ENCODE assay signal across 24 mouse cellular contexts in the genomic region with DNA sequence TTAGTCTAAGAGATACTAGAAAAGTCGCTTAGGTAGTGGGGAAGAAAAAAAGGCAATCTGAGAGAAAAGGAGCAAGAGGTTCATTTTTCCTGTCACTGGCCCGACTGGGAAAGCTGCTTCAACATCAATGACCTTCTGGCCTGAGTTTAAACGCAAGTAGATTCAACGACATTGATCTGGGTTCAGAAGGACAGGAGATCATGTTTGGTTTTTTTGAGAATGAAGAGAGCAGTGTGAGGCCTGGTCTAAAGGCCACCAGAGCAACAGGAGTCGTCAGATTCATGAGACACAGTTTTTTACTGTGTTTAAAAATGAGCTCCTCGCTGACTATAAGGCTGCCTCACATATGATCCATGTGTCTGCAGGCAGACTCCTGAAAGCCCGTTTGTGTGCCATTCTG. TPM values are rescaled to one million over a fixed set of nuclear protein-coding genes. Genes with fewer than 3 reads are reported as not detected.
"Had no signal": no experiment of that assay in that cellular context is flagged by ENCODE, and none has a peak within 500 bp of the region (broad histone marks: within the 10 kb centered on the region; RNA-seq: fewer than 3 reads in every experiment).

No protein-coding gene starts in this region.

- H3K9me3 ChIP-seq: liver, embryonic 13.5 days; midbrain, embryonic 10.5 days; midbrain, embryonic 13.5 days; midbrain, embryonic 15.5 days; neural tube, embryonic 13.5 days; neural tube, embryonic 15.5 days had no signal

- H3K4me1 ChIP-seq: liver, embryonic 13.5 days; midbrain, embryonic 10.5 days; midbrain, embryonic 13.5 days; midbrain, embryonic 15.5 days; neural tube, embryonic 13.5 days; neural tube, embryonic 15.5 days had no signal

- ATAC-seq: midbrain, embryonic 13.5 days; midbrain, embryonic 15.5 days had no signal

- H3K9ac ChIP-seq: liver, embryonic 13.5 days; lung, embryonic 14.5 days; midbrain, embryonic 13.5 days; midbrain, embryonic 15.5 days; neural tube, embryonic 13.5 days; neural tube, embryonic 15.5 days had no signal

- H3K4me2 ChIP-seq: liver, embryonic 13.5 days; lung, embryonic 14.5 days; midbrain, embryonic 13.5 days; midbrain, embryonic 15.5 days; neural tube, embryonic 13.5 days; neural tube, embryonic 15.5 days had no signal

- H3K4me3 ChIP-seq: liver, embryonic 13.5 days; midbrain, embryonic 10.5 days; midbrain, embryonic 13.5 days; midbrain, embryonic 15.5 days; neural tube, embryonic 13.5 days; neural tube, embryonic 15.5 days had no signal

- DNase-seq: liver, embryonic 13.5 days; lung, adult 18-20 months; lung, embryonic 14.5 days; lung, postnatal 10 days; lung, postnatal 4 days; retina, postnatal 1 day; right cerebral cortex, adult 18-20 months; right cerebral cortex, postnatal 25 days; right cerebral cortex, postnatal 4 days; spleen, adult 18-20 months; thymus, adult 18-20 months; thymus, postnatal 14 days; thymus, postnatal 36 days had no signal

- H3K27ac ChIP-seq: liver, embryonic 13.5 days; midbrain, embryonic 10.5 days; midbrain, embryonic 13.5 days; midbrain, embryonic 15.5 days; neural tube, embryonic 13.5 days; neural tube, embryonic 15.5 days had no signal

- H3K27me3 ChIP-seq: liver, embryonic 13.5 days; midbrain, embryonic 13.5 days; midbrain, embryonic 15.5 days; neural tube, embryonic 13.5 days; neural tube, embryonic 15.5 days had no signal

- H3K36me3 ChIP-seq: liver, embryonic 13.5 days; midbrain, embryonic 10.5 days; midbrain, embryonic 13.5 days; midbrain, embryonic 15.5 days; neural tube, embryonic 13.5 days; neural tube, embryonic 15.5 days had no signal

RNA-seq across cellular contexts. Expression of a gene that starts 9.7 kb away (rescaled TPM):
- total RNA-seq: megakaryocyte, adult 5-6 weeks; megakaryocyte-erythroid progenitor cell, adult 5-6 weeks; midbrain, postnatal 0 days; monocyte, adult 5-6 weeks had no signal
- polyA plus RNA-seq: lung, embryonic 14.5 days; midbrain, embryonic 10.5 days; midbrain, embryonic 13.5 days; midbrain, embryonic 15.5 days; neural tube, embryonic 11.5 days; neural tube, embryonic 15.5 days; small intestine, adult 2 months had no signal
